Mouse (Mus musculus) stomach, embryonic 15.5 days (tissue): ENCODE results near the gene Ptpro. TPM values are rescaled to one million over a fixed set of nuclear protein-coding genes. Genes with fewer than 3 reads are reported as not detected.

Experiments
- ATAC-seq: fragments of 200-750 bp; cut with Nextera tagmentation; 2 replicates; pipeline ENCODE4 v1.8.0; 2017; ENCODE audit warnings: low read depth, moderate number of reproducible peaks, moderate TSS enrichment; ENCODE audit not compliant: insufficient read depth, low FRiP score
- H3K27ac ChIP-seq: fragments of 300-500 bp; sonication (generic); 2 replicates; pipeline ENCODE4 v1.5.1; 2015; ENCODE audit warnings: mild to moderate bottlenecking, inconsistent platforms
- H3K27me3 ChIP-seq: fragments of 300-500 bp; sonication (generic); replicated peaks from 2 replicates; pipeline ENCODE4 v1.6.1; 2015; ENCODE audit warnings: inconsistent platforms
- H3K36me3 ChIP-seq: fragments of 300-500 bp; sonication (generic); 2 replicates; pipeline ENCODE4 v1.6.1; 2015; ENCODE audit warnings: inconsistent platforms
- H3K4me1 ChIP-seq: fragments of 300-500 bp; sonication (generic); 2 replicates; pipeline ENCODE4 v1.6.1; 2015; ENCODE audit warnings: inconsistent platforms
- H3K4me2 ChIP-seq: fragments of 300-500 bp; sonication (generic); 2 replicates; pipeline ENCODE4 v1.6.1; 2015; ENCODE audit warnings: mild to moderate bottlenecking, inconsistent platforms
- H3K4me3 ChIP-seq: fragments of 300-500 bp; sonication (generic); replicated peaks from 2 replicates; pipeline ENCODE4 v1.5.1; 2015; ENCODE audit warnings: inconsistent platforms
- H3K9ac ChIP-seq: fragments of 300-500 bp; sonication (generic); 2 replicates; pipeline ENCODE4 v1.6.1; 2015; ENCODE audit warnings: inconsistent platforms
- H3K9me3 ChIP-seq: fragments of 300-500 bp; sonication (generic); 2 replicates; pipeline ENCODE4 v1.6.1; 2016; ENCODE audit warnings: inconsistent platforms
- WGBS: fragments of 180-500 bp; shearing (Covaris S2); methylation state at CpG from one replicate; pipeline ENCODE4 v1.1.7; 2015; 5-methylcytosine and 5-hydroxymethylcytosine counted together
- polyA plus RNA-seq: library from polyadenylated mRNA; unstranded; fragments of >200 nt; fragmentation: Nextera tagmentation; extraction: Ambion mirVana; gene quantifications from 2 replicates; pipeline ENCODE4 v1.2.1, GENCODE M21; 2015

Ptpro gene
- polyA plus RNA-seq, 1 experiment from 2014 or later = 3.3 TPM

DNA sequence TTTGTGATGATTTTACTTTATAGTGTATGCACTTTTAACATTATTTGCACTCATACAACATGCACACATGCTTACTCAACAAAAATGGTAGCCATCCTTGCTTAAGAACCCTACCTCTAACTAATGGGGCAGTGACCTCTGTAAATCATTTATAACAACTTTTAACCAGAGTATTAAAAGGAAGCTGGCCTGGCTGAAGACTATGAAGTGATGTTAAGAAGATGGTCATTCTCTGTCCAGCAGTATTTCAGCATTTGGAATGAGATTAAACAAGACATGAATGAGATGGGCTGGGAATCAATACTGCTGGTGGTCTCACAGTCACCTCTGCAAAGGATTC is 242.0 kb downstream of the Ptpro start:
- Histone ChIP-seq H3K4me2 (no peak overlapping the region), H3K36me3 (no peaks in the 10 kb centered on the region), H3K27ac (no peak overlapping the region), H3K4me3 (no peak overlapping the region), H3K27me3 (no peaks in the 10 kb centered on the region), H3K9me3 (no peaks in the 10 kb centered on the region), H3K9ac (no peak overlapping the region), H3K4me1 (no peaks in the 10 kb centered on the region)
- ATAC-seq = no peak

DNA sequence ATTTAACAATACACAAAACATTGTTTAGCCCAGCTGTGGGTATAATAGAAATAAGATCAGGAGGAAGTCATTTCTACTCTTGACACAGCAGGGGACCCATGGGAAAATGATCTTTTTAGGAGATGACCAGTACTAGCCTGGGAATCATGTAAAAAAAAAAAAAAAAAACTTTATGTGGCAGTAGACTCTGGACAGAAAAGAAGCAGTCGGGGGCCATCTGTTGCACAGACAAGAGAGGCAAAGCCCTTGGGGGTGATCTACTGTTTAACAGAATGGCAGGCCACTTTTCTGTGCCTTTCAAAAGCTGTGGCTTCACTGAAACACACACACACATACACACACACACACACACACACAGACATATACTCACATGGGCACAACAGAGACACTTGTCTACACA is 242.7 kb downstream of the Ptpro start:
- no peaks in the 10 kb centered on the region for H3K27me3 ChIP-seq
- H3K4me1 ChIP-seq = no peaks in the 10 kb centered on the region
- H3K9me3 ChIP-seq = no peaks in the 10 kb centered on the region
- H3K4me2 ChIP-seq = no peak overlapping the region
- H3K36me3 ChIP-seq = no peaks in the 10 kb centered on the region
- H3K4me3 ChIP-seq = no peak overlapping the region
- 78% methylated on average over 1 of the region's 1 CpGs for WGBS
- no peak for ATAC-seq
- no peak overlapping the region for H3K9ac ChIP-seq
- H3K27ac ChIP-seq = no peak overlapping the region

DNA sequence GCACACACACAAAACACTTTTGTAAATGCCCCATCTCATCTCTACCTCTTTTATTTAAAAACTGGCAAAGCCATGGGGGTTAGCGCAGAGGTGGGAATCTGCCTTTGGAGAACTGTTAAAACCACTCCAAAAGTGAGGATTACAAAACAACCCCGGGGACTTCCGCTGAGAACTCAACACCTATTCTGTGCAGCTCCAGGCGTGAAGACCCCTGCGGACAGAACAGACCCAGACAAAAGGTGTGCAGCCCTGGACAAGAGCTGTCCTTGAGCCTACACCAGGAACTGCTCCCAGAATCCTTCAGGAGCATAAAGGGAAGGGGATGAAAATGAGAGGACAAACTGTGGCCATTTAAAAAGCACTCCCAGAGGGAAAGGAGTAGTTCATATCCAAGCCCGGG is 243.1 kb downstream of the Ptpro start:
- Histone ChIP-seq H3K9ac (no peak overlapping the region), H3K9me3 (no peaks in the 10 kb centered on the region), H3K4me2 (no peak overlapping the region), H3K4me3 (no peak overlapping the region), H3K36me3 (no peaks in the 10 kb centered on the region), H3K4me1 (no peaks in the 10 kb centered on the region), H3K27ac (no peak overlapping the region), H3K27me3 (no peaks in the 10 kb centered on the region)
- 75% methylated on average over 6 of the region's 6 CpGs for WGBS
- no peak for ATAC-seq

DNA sequence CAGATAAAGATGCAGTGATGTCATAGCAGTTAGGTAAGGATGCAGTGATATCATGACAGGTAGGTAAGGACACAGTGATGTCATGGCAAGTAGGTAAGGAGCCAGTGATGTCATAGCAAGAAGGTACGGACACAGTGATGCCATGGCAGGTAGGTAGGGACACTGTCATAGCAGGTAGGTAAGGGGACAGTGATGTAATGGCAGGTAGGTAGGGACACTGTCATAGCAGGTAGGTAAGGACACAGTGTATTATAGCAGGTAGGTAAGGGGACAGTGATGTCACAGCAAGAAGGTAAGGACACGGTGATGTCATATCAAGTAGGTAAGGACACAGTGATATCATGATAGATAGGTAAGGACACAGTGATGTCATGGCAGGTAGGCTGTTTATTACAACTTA is 244.4 kb downstream of the Ptpro start:
- 99% methylated on average over 2 of the region's 2 CpGs for WGBS
- Histone ChIP-seq H3K36me3 (no peaks in the 10 kb centered on the region), H3K9me3 (no peaks in the 10 kb centered on the region), H3K4me2 (no peak overlapping the region), H3K27ac (no peak overlapping the region), H3K9ac (no peak overlapping the region), H3K4me3 (no peak overlapping the region), H3K4me1 (no peaks in the 10 kb centered on the region), H3K27me3 (no peaks in the 10 kb centered on the region)
- ATAC-seq = no peak

DNA sequence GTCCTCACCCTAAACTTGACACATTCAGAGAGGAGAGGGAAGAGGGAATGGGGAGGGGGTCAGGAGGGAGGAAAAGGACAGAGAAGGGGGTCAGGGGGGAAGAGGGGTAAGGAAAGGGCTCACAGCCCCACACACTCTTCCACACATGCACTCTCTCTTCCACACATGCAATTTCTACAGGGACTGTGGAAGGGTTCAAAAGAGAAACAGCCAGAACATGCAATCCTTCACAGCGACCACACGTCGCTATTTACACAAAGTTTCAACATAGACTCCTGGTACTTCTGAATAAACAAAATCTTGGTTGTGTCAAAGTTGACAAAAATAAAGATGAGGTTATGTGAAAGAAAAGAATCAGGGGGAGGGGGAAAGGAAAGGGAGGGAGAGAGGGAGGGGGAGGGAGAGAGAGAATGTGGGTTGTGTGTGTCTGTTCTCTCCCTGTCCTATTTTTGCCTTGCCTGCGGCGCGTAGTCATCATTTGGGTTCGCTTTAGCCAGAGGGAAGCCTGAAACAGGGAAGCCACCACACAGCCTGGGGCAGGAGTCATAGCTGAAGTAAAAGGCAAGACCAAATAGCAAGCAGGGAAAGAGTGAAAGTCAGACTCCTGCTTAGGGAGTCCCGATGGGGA is 245.2 kb downstream of the Ptpro start:
- Histone ChIP-seq H3K4me1 (no peaks in the 10 kb centered on the region), H3K27ac (no peak overlapping the region), H3K4me3 (no peak overlapping the region), H3K27me3 (no peaks in the 10 kb centered on the region), H3K9ac (no peak overlapping the region), H3K4me2 (no peak overlapping the region), H3K36me3 (no peaks in the 10 kb centered on the region), H3K9me3 (no peaks in the 10 kb centered on the region)
- no peak for ATAC-seq
- 79% methylated on average over 8 of the region's 8 CpGs for whole genome bisulfite sequencing

DNA sequence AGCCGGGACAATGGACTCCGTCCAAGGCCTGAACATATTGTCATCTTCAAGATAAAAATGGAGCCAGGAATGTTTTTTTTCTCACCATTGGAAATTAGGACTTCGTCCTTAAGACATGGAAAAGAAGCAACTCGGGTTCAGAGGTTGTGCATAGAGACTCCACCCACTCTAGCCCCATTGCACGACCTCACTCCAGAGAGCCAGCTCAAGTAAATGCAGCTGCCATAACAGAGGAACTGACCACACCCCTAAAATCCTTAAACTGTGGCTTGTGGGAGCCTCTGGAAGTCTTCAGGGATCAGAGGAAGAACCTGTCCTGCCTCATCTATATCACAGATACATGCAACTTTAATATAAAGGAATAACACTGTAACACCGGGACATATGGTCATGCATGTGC is 246.7 kb downstream of the Ptpro start:
- WGBS = 70% methylated on average over 6 of the region's 6 CpGs

DNA sequence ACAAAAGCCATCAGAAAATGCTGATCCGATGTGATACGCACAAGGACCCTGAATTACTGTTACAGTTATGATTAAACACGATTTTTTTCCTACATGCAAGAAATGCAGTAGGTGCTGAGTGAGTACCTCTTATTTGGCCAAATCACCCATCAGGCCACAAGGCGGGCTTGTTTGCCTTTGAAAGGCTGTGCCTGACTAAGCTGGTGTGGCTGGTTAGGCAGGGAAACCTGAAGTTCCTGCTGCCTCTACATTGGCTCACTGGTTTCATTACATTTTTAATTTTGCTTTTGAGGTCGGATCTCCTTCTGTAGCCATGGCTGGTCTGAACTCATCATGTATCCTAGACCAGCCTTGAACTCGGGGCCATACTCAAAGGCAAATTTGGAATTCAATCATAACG is 250.9 kb downstream of the Ptpro start:
- Histone ChIP-seq H3K4me1 (no peaks in the 10 kb centered on the region), H3K27ac (no peak overlapping the region), H3K9me3 (no peaks in the 10 kb centered on the region), H3K4me2 (no peak overlapping the region), H3K4me3 (no peak overlapping the region), H3K36me3 (no peaks in the 10 kb centered on the region), H3K9ac (no peak overlapping the region), H3K27me3 (no peaks in the 10 kb centered on the region)
- ATAC-seq = no peak
- 83% methylated on average over 7 of the region's 7 CpGs for WGBS

More for the DNA sequence above, 246.7 kb downstream of the Ptpro start:
- Histone ChIP-seq H3K36me3 (no peaks in the 10 kb centered on the region), H3K27me3 (no peaks in the 10 kb centered on the region), H3K27ac (no peak overlapping the region), H3K4me3 (no peak overlapping the region), H3K9me3 (no peaks in the 10 kb centered on the region), H3K4me1 (no peaks in the 10 kb centered on the region), H3K4me2 (no peak overlapping the region), H3K9ac (no peak overlapping the region)
- no peak for ATAC-seq

DNA sequence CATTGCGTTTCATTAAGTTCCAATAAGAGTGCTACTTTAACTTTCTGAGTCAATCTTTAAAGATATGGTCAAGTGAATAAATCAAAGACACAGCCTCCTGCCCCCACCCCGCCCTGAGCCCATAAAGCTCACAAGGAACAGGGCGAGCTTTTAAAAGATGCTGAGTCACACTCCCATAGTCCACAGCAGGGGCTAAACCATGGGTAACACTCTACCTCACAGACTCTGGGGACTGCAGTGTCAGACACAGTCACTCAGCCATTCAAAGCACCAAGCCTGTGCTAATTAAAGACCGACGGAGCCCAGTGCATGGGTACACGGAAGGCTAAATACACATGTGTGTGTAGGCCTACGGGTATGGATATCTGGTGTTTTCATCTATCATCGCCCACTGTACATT is 251.3 kb downstream of the Ptpro start:
- ATAC-seq = peak; percentile 54; the same call in 1 of the 2 replicates
- WGBS = 84% methylated on average over 8 of the region's 8 CpGs
- no peaks in the 10 kb centered on the region for H3K9me3 ChIP-seq
- no peak overlapping the region for H3K27ac ChIP-seq
- no peaks in the 10 kb centered on the region for H3K27me3 ChIP-seq
- H3K4me3 ChIP-seq = no peak overlapping the region
- no peaks in the 10 kb centered on the region for H3K36me3 ChIP-seq
- no peaks in the 10 kb centered on the region for H3K4me1 ChIP-seq
- no peak overlapping the region for H3K4me2 ChIP-seq
- no peak overlapping the region for H3K9ac ChIP-seq

DNA sequence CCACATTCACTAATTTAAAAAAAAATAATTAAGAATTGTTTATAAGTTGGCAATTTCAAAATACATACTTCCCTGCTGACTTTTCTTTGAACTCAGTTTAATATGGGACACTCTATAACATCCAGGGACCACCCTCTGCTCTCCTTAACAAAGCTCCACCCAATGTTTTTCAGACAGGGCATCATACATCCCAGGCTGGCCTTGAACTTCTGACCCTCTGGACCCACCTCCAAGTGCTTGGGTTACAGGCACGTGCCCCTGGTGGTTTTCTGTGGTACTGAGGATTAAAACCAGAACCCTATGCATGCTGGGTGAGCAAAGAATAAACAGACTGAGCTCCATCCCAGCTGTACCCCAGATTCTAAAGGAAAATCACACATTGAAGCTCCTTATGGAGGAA is 251.9 kb downstream of the Ptpro start:
- Histone ChIP-seq H3K4me2 (no peak overlapping the region), H3K4me3 (no peak overlapping the region), H3K9ac (no peak overlapping the region), H3K27me3 (no peaks in the 10 kb centered on the region), H3K27ac (no peak overlapping the region), H3K4me1 (no peaks in the 10 kb centered on the region), H3K9me3 (no peaks in the 10 kb centered on the region), H3K36me3 (peaks cover 3% of the 10 kb centered on the region; the same call in 1 of the 2 replicates)
- no peak for ATAC-seq
- WGBS = 54% methylated on average over 1 of the region's 1 CpGs

DNA sequence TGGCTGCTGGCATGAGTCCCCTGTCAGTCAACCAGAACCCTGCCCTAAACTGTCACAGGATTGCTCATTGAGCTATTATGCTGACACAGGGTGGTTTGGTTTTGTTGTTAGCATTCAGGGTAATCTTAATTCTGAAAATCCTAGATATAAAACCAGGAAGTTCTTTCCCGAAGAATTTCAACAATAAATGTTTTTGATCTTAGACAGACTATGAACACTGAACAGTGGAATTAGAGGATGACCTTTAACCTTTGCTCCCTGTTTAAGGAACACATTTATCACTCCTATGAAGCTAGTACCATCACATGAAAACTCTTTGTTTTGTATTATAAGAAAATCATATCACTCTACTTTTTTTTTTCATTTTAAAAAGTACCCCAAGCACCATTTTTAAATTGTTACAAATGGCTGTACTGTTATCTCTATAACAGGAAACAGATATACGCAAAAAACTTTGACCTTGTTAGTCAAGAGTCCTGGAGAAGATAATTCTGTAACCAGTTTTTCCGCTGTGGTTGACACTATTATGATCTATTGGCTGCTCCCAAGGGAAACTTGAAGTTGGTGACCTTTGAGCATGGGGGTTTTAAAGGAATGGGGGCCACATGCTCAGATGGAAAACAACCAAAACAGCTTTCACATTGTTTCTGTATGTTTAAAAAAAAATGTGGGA is 253.6 kb downstream of the Ptpro start:
- Histone ChIP-seq H3K27ac (no peak overlapping the region), H3K4me3 (no peak overlapping the region), H3K4me1 (no peaks in the 10 kb centered on the region), H3K9me3 (no peaks in the 10 kb centered on the region), H3K36me3 (peaks cover 3% of the 10 kb centered on the region; the same call in 1 of the 2 replicates), H3K27me3 (no peaks in the 10 kb centered on the region), H3K4me2 (no peak overlapping the region), H3K9ac (no peak overlapping the region)
- 62% methylated on average over 3 of the region's 3 CpGs for WGBS
- ATAC-seq = no peak

DNA sequence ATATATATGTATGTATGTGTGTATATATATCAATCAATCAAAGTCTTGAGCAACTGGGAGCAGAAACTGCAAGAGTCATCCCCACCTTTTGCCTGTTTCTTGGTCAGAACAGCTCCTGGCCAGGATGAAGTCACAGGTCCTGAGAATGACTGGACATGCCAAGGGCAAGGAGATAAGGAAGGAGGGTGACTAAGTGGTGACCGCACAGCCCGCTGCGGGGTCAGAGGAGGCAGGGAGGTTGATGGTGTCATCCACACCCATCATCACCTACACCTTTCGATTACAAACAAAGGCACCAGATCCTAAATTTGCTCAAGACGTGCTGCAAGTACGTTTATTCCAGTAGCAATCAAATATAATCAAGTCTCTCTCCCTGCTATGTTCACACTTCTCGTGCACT is 254.4 kb downstream of the Ptpro start:
- no peaks in the 10 kb centered on the region for H3K27me3 ChIP-seq
- 84% methylated on average over 7 of the region's 7 CpGs for WGBS
- H3K4me1 ChIP-seq = no peaks in the 10 kb centered on the region
- H3K27ac ChIP-seq = no peak overlapping the region
- H3K9me3 ChIP-seq = no peaks in the 10 kb centered on the region
- H3K36me3 ChIP-seq = peaks cover 3% of the 10 kb centered on the region; the same call in 1 of the 2 replicates
- no peak overlapping the region for H3K9ac ChIP-seq
- ATAC-seq = no peak
- H3K4me3 ChIP-seq = no peak overlapping the region
- H3K4me2 ChIP-seq = no peak overlapping the region

DNA sequence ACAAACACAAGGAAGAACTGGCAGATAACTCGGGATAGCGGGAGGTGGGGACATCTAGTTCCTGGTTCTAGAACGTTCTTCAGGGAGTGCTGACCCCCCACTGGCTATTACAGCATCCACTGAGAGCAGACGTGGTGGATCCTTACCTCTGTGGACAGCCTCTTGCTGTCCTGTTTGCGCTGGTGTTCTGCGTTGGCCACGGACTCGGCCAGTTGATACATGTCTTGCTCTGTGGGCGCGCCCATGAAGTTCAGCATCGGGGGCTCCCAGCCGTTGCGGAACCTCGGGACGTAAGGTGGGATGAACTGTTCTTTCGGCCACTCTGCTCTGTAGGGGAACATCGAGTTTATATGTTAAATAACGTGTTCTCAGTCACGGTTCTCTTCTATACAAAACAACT is 256.8 kb downstream of the Ptpro start:
- H3K27ac ChIP-seq = no peak overlapping the region
- no peak overlapping the region for H3K4me2 ChIP-seq
- 92% methylated on average over 19 of the region's 19 CpGs for WGBS
- no peak overlapping the region for H3K9ac ChIP-seq
- no peak for ATAC-seq
- no peaks in the 10 kb centered on the region for H3K4me1 ChIP-seq
- H3K4me3 ChIP-seq = no peak overlapping the region
- no peaks in the 10 kb centered on the region for H3K27me3 ChIP-seq
- peaks cover 3% of the 10 kb centered on the region; the same call in 1 of the 2 replicates for H3K36me3 ChIP-seq
- H3K9me3 ChIP-seq = no peaks in the 10 kb centered on the region
